Mouse (Mus musculus) hindbrain, embryonic 11.5 days (tissue): ENCODE results near the gene Tbx2. TPM values are rescaled to one million over a fixed set of nuclear protein-coding genes. Genes with fewer than 3 reads are reported as not detected.

Experiments used
- ATAC-seq: fragments of 200-750 bp; cut with Nextera tagmentation; 2 replicates; pipeline ENCODE4 v1.8.0; 2017; ENCODE audit warnings: mild to moderate bottlenecking, moderate TSS enrichment, moderate library complexity; ENCODE audit not compliant: low FRiP score
- DNase-seq: peaks from one replicate; pipeline ENCODE4 v3.0.0-alpha.2; 2015; ENCODE audit warnings: low spot score
- H3K27ac ChIP-seq: fragments of 300-500 bp; sonication (generic); 2 replicates; pipeline ENCODE4 v1.5.1; 2014; ENCODE audit warnings: mild to moderate bottlenecking, low read depth, low read length
- H3K27me3 ChIP-seq: fragments of 300-500 bp; sonication (generic); 2 replicates; pipeline ENCODE4 v1.6.1; 2014; ENCODE audit warnings: mild to moderate bottlenecking, low read length, moderate library complexity, mixed read lengths; ENCODE audit not compliant: control insufficient read depth, insufficient read depth
- H3K36me3 ChIP-seq: fragments of 300-500 bp; sonication (generic); 2 replicates; pipeline ENCODE4 v1.6.1; 2014; ENCODE audit warnings: mild to moderate bottlenecking, low read length, moderate library complexity, mixed read lengths; ENCODE audit not compliant: control insufficient read depth, insufficient read depth
- H3K4me1 ChIP-seq: fragments of 300-500 bp; sonication (generic); replicated peaks from 2 replicates; pipeline ENCODE4 v1.6.1; 2014; ENCODE audit warnings: low read length, mixed read lengths; ENCODE audit not compliant: control insufficient read depth, insufficient read depth
- H3K4me2 ChIP-seq: fragments of 300-500 bp; sonication (generic); replicated peaks from 2 replicates; pipeline ENCODE4 v1.6.1; 2014; ENCODE audit warnings: mild to moderate bottlenecking, low read depth, low read length
- H3K4me3 ChIP-seq: fragments of 300-500 bp; sonication (generic); 2 replicates; pipeline ENCODE4 v1.5.1; 2014; ENCODE audit warnings: low read depth, low read length
- H3K9ac ChIP-seq: fragments of 300-500 bp; sonication (generic); 2 replicates; pipeline ENCODE4 v1.6.1; 2014; ENCODE audit warnings: low read depth, low read length
- H3K9me3 ChIP-seq: fragments of 300-500 bp; sonication (generic); 2 replicates; pipeline ENCODE4 v1.6.1; 2016; ENCODE audit warnings: low read length; ENCODE audit not compliant: control insufficient read depth
- WGBS: fragments of 180-500 bp; shearing (Covaris S2); extraction: QIAGEN DNeasy Blood & Tissue Kit; methylation state at CpG from one replicate; pipeline ENCODE4 v1.1.7; 2014; 5-methylcytosine and 5-hydroxymethylcytosine counted together
- polyA plus RNA-seq: library from polyadenylated mRNA; unstranded; fragments of >200 nt; fragmentation: Nextera tagmentation; extraction: Ambion mirVana; gene quantifications from 2 replicates; pipeline ENCODE4 v1.2.1, GENCODE M21; 2014

The Tbx2 gene
- polyA plus RNA-seq, 1 experiment from 2014 or later, result 2.3 TPM

DNA sequence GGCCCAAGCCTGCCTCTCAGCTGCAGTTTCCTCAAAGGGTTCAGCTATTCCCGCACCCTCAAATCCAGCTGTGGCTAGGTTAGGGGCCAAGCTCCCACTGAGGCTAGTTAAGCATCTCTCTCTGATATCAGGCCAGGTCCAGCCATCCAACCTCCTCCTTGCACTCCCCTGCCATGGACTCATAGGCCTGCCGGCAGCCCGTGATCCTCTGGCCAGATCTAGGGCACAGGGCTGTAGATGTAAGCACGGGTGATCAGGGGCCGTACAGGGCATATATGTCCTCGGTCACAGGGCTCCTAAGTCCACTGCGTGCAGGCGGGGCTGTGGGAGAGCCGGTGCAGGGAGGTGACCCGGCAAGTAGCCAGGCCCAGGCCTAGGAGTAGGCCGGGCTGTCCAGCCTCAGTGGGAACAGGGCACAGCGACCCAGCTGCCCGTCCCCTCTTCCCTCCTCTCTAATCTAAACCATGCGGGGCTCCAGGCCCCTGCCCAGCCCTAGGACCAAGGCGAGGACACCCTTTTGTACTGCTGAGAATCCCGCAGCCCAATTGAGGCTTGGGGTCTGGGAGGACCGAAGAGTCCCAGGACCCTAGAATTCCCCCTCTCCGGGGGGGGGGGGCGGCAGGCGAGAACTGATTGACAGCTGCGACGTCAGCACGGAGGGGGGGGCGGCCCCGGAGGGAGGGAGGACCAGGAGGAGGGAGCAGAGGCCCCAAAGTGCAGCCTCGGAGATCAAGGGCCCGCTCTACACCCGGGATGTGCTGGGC lies 53.5 kb downstream of the Tbx2 start, which contains the start of gene Tbx4:
Gene Tbx4, plus strand, starts transcription at position 758 of the 764 bp plus-strand sequence.
- 10% methylated on average over 18 of the region's 28 CpGs for WGBS
- H3K27ac ChIP-seq, result no peak within 1 kb of the TSS
- H3K9ac ChIP-seq, result no peak within 1 kb of the TSS
- peaks cover 55% of the 10 kb centered on the region for H3K27me3 ChIP-seq
- no peak within 1 kb of the TSS for H3K4me3 ChIP-seq
- no peaks in the 10 kb centered on the region for H3K9me3 ChIP-seq
- no peaks in the 10 kb centered on the region for H3K36me3 ChIP-seq
- peaks cover 6% of the 10 kb centered on the region for H3K4me1 ChIP-seq
- no peak for ATAC-seq
- DNase-seq, result peak; percentile 43
- H3K4me2 ChIP-seq, result no peak within 1 kb of the TSS

DNA sequence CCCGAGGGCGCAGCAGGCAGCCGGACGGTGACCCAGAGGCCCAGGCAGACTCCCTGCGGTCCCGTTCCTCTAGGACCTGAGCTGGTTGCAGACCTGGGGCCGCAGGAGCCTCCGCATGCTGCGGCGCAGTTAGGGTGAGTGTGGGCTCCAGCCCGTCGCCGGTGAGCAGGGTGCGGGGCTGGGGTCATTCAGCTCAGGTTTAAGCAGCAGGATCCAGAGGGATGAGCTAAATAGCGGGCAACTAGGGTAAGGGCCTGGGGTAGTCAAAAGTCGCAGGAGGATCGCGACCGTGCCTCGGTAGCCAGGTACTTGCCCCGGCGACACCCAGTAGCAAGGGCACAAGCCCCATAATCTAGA lies 54.1 kb downstream of the Tbx2 start:
- Histone ChIP-seq H3K27me3 (peaks cover 61% of the 10 kb centered on the region), H3K27ac (no peak overlapping the region), H3K4me3 (no peak overlapping the region), H3K4me1 (peaks cover 7% of the 10 kb centered on the region), H3K4me2 (no peak overlapping the region), H3K36me3 (no peaks in the 10 kb centered on the region), H3K9ac (no peak overlapping the region), H3K9me3 (no peaks in the 10 kb centered on the region)
- ATAC-seq (no peak), DNase-seq (peak; percentile 51)
- WGBS, result 2% methylated on average over 22 of the region's 22 CpGs

DNA sequence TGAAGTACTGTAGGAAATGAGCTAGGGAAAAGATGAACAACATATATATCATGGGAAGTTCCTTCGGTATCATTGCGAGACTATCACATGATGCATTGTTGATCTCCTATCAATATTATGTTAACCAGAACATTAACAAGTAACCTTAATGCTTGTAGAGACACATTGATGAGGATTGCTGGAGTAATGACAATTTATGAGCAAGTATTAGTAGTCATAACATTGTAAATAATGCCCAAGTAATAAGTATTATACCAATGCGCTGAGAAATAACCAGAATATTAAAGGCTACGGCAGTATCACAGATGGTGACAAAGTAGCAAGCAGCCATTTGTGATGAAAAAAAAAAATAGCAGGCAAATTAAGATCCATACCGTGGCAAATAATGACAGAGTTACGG lies 54.9 kb downstream of the Tbx2 start:
- 24% methylated on average over 6 of the region's 6 CpGs for WGBS

DNA sequence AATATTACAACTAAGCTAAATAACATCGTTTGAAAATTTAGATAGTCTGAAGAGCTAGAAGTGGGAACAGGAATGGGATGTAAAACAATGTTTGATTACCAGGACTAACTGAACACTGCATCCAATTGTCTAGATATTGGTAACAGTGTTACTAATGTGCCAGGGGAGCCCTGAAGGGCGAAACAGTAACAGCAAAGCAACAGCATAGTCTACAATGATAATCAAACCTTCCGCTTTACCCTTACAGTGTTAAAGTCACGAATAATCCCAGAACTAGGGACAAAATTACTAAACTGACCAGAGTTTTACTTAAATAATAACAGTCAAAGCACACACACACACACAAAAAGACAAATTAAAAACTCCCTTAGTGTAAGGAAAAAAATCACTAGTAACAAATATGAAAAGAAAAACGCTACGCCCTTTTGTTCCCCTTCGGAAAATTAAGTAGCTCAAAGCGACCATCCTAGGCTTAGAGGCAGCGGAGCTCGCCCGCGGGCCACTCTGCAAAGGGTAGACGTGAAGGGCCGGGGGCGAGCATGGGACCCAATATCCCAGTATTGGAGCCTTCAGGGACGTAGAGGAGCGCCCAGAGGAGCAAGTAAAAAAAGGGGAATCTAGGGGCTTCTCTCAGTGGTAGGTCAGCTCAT lies 55.6 kb downstream of the Tbx2 start:
- H3K9me3 ChIP-seq, result no peaks in the 10 kb centered on the region
- H3K27ac ChIP-seq, result no peak overlapping the region
- no peaks in the 10 kb centered on the region for H3K36me3 ChIP-seq
- no peak overlapping the region for H3K4me2 ChIP-seq
- no peak overlapping the region for H3K9ac ChIP-seq
- ATAC-seq (no peak), DNase-seq (peak; percentile 66)
- H3K27me3 ChIP-seq, result peaks cover 76% of the 10 kb centered on the region
- peaks cover 7% of the 10 kb centered on the region for H3K4me1 ChIP-seq
- WGBS, result 2% methylated on average over 17 of the region's 17 CpGs
- no peak overlapping the region for H3K4me3 ChIP-seq

More for the DNA sequence above, 54.9 kb downstream of the Tbx2 start:
- Histone ChIP-seq H3K36me3 (no peaks in the 10 kb centered on the region), H3K4me1 (peaks cover 7% of the 10 kb centered on the region), H3K27ac (no peak overlapping the region), H3K9ac (no peak overlapping the region), H3K4me2 (no peak overlapping the region), H3K9me3 (no peaks in the 10 kb centered on the region), H3K27me3 (peaks cover 69% of the 10 kb centered on the region), H3K4me3 (no peak overlapping the region)
- ATAC-seq, result no peak
- peak; percentile 44 for DNase-seq

DNA sequence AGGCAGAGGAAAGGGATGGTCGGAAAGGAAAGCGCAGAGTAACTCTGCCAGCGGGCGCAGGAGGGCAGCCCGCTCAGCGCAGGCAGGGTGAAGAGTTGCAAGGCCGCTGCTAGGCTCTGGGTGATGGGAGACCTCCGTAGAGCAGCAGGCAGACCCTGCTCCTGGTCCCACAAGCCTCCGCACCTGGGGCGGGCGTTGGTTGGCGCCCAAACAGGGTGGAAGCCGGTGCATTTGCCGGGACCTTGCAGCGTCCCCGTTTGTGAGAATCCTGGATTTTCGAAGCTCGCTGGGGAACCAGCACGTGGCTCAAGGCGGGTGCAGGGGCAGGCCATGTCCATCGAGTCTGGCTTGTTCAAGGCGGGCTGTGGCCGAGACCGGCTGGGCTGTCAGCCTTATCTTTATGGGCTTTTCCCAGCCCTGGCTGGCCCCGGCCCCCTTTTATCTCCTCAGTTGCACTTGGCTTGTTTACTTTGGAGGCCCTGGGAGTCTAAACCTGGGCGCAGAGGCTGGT lies 56.2 kb downstream of the Tbx2 start:
- no peak for ATAC-seq
- no peak overlapping the region for H3K4me2 ChIP-seq
- peaks cover 7% of the 10 kb centered on the region for H3K4me1 ChIP-seq
- H3K27me3 ChIP-seq, result peaks cover 81% of the 10 kb centered on the region
- no peaks in the 10 kb centered on the region for H3K36me3 ChIP-seq
- no peak overlapping the region for H3K9ac ChIP-seq
- DNase-seq, result peak; percentile 69
- H3K27ac ChIP-seq, result no peak overlapping the region
- no peaks in the 10 kb centered on the region for H3K9me3 ChIP-seq
- no peak overlapping the region for H3K4me3 ChIP-seq
- 1% methylated on average over 26 of the region's 26 CpGs for whole genome bisulfite sequencing

DNA sequence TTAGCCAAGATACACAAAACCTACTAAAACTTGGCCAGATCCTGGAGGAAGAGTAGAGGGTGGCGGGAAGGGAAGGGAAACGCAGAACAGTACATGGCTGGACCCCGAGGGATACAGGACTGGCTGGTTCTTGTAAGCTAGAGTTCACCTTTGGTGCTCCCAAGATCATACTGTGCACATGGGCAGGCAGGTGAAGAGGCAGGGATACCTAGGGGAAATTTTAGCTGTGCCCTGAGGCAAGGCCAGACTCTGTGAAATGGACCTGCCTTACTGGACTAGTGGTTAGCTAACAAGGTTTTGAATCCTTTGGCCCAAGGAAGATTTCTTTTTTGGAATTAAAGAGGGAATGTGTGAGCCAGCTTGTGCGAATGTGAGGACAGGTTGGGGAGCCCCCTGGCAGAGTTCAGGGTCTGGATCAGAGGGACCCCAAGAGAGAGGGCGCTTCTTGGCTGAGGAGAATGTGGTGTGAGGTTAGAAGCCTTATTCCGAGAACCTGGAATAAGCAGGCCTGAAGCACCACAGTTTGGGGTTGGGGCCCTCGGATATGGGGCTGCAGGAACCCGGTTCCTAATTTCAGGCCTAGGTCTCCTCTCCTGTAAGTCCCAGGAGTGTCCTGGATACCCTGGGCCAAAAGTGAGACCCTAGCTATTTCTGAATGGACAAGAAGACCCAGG lies 56.8 kb downstream of the Tbx2 start:
- no peak overlapping the region for H3K4me2 ChIP-seq
- H3K9ac ChIP-seq, result no peak overlapping the region
- no peaks in the 10 kb centered on the region for H3K9me3 ChIP-seq
- no peak overlapping the region for H3K27ac ChIP-seq
- WGBS, result 4% methylated on average over 8 of the region's 8 CpGs
- no peaks in the 10 kb centered on the region for H3K36me3 ChIP-seq
- H3K4me1 ChIP-seq, result peaks cover 7% of the 10 kb centered on the region
- ATAC-seq (no peak), DNase-seq (peak; percentile 68)
- H3K27me3 ChIP-seq, result peaks cover 84% of the 10 kb centered on the region
- H3K4me3 ChIP-seq, result no peak overlapping the region

DNA sequence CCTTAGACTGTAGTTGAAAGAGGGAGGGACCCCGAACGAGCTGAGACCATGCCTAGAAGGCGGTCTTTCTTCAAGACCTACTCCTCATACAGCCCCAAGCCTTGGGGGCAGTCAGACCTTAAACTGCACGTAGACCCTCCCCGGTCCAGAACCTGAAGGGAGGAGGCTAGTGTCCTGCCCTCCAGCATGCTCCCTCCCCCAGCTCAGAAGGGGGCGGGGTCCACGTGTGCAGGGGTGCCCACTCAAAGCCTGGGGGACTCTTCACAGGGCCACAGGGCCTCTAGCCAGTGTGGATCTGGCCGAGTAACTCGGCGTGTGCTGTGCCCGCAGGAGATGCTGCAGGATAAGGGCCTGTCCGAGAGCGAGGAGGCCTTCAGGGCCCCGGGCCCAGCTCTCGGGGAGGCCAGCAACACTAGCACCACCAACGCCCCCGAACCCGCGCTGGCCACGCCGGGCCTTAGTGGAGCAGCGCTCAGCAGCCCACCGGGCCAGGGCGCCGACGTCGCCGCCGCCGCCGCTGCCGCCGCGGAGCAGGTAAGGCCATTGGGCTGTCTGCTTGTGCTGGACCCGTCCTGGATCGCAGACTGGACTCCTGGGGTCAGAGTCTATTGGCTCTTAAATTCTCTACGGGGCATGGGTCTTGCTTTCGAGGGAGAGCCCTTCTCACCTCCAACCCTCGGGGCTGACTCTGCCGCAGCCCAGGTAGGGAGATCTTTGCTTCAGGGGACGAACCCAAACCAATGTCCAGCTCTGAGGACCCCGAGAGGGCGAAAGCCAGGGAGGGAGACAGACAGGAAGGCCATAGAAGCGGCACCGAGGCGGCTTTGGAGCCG lies 57.6 kb downstream of the Tbx2 start:
- Histone ChIP-seq H3K36me3 (no peaks in the 10 kb centered on the region), H3K4me2 (no peak overlapping the region), H3K27me3 (peaks cover 82% of the 10 kb centered on the region), H3K9me3 (no peaks in the 10 kb centered on the region), H3K9ac (no peak overlapping the region), H3K4me3 (no peak overlapping the region), H3K27ac (no peak overlapping the region), H3K4me1 (peaks cover 11% of the 10 kb centered on the region)
- 2% methylated on average over 47 of the region's 47 CpGs for WGBS
- no peak for ATAC-seq
- DNase-seq, result peak; percentile 60

DNA sequence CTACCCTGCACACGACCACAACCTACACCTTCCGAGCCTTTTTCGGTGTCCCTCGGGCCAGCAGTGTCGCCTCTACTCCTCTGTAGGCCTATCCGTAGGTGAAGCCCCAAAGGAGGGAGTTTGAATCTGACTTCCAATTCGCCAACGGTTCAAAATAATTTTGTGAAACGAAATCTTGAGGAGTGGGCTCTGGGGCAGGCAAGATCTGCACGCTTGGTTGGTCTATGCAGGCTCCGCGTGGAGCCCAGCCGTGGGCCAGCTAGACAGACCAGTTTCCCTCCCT lies 58.2 kb downstream of the Tbx2 start:
- Histone ChIP-seq H3K27ac (no peak overlapping the region), H3K4me3 (no peak overlapping the region), H3K36me3 (no peaks in the 10 kb centered on the region), H3K9me3 (no peaks in the 10 kb centered on the region), H3K4me1 (peaks cover 14% of the 10 kb centered on the region), H3K4me2 (no peak overlapping the region), H3K9ac (no peak overlapping the region), H3K27me3 (peaks cover 82% of the 10 kb centered on the region)
- no peak for ATAC-seq
- DNase-seq, result peak; percentile 66
- WGBS, result under 1% methylated on average over 13 of the region's 13 CpGs
